Mouse (Mus musculus): ENCODE data around the gene Myo1f.

DNA sequence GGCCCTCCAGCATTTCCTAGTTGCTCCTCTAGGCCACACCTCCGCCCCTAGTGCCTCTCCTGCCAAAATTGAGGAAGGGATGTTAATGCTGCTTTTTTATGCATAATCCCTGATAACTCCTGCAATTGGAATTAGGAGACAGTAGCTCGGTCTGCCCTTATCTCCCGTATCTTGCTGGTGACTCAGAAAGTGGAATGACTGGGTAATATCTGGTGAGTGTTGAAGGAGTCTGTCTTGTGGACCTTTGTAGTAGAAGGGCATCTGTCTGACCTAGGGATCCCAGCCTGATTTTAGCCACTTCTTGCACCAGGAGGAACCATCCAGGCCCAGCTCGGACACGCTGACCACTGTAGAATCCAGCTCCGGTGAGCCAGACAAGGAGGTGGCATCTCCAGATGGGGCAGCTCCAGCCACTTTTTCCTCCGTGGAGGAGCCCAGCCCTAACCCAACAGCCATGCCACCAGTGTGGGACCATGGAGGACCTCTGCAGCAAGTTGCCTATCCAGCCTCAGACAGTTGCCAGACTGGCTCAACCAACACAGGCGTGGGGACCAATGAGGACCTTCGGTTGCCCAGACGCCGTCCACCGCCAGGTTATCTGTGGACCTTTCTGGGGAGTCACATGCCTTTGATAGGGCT, 74.1 kb downstream of the Myo1f start:
- TF ChIP-seq CTCF (IDR thresholded peaks at IDR 0.05; ENCODE audit: control insufficient read depth, insufficient read depth, insufficient replicate concordance, low read depth, low read length) = no peak
- no peak for TF ChIP-seq POLR2A (IDR thresholded peaks at IDR 0.05; ENCODE audit: control insufficient read depth, low read depth, low read length)
